Comparison of ENCODE assay signal across 7 mouse cellular contexts in the genomic region with DNA sequence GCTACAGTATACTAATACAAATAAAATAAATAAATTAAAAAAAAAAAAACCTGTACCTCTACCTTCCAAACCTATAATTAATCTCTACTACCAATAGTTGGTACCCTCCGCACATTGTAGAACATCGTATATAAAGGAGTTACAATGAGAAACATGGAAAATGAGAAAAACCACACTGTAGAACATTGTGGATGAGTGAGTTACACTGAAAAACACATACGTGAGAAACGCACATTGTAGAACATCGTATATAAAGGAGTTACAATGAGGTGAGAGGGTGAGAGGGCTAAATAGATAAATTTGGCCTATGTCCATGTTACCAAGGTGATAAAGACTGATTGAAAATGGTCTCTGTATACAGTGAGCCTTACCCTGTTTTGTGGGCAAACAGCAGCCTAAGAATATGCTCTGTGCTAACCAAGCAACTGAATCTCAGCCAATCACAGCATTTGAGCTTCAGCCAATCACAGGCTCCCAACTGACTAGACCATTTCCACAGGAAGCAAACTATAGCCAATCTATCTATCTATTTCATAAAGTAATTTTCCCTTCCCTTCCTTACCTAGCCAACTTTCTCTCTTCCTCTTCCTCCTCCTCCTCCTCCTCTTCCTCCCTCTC. TPM values are rescaled to one million over a fixed set of nuclear protein-coding genes. Genes with fewer than 3 reads are reported as not detected.
A peak's percentile ranks its signal among the peaks of the same experiment; 100 is the strongest.
DNase-seq lines count a peak whose midpoint lies in the region; ATAC-seq and TF ChIP-seq lines count a peak whose summit lies in the region.

No protein-coding gene starts in this region.

- no peak for TF ChIP-seq EP300 in lung, postnatal 0 days (IDR thresholded peaks at IDR 0.05)

- no peaks in the 10 kb centered on the region for H3K27me3 ChIP-seq in lung, postnatal 0 days (replicated peaks; ENCODE audit: insufficient read depth, low read length)
- peaks cover 7% of the 10 kb centered on the region; the same call in 1 of the 2 replicates for H3K27me3 ChIP-seq in limb, embryonic 12.5 days
- H3K27me3 ChIP-seq in stomach, embryonic 14.5 days (ENCODE audit: control insufficient read depth, insufficient read depth, low read length): no peaks in the 10 kb centered on the region

- H3K4me2 ChIP-seq in lung, postnatal 0 days (replicated peaks; ENCODE audit: low read depth, low read length): no peak overlapping the region
- no peak overlapping the region for H3K4me2 ChIP-seq in limb, embryonic 12.5 days
- no peak overlapping the region for H3K4me2 ChIP-seq in stomach, embryonic 14.5 days (replicated peaks; ENCODE audit: low read depth, low read length)

- 75% methylated on average over 5 of the region's 5 CpGs for WGBS in lung, postnatal 0 days
- WGBS in limb, embryonic 12.5 days: 77% methylated on average over 5 of the region's 5 CpGs
- WGBS in stomach, embryonic 14.5 days: 81% methylated on average over 5 of the region's 5 CpGs

- ATAC-seq in lung, postnatal 0 days: peak; percentile 62
- 0 out of 2 replicates have a peak, but pooled peaks have one; percentile 74 for ATAC-seq in erythroblast, adult 5-6 weeks (replicated peaks; ENCODE audit: low FRiP score, poor library complexity, severe bottlenecking)
- peak; percentile 68; the same call in 1 of the 2 replicates for ATAC-seq in limb, embryonic 12.5 days (ENCODE audit: insufficient number of reproducible peaks, insufficient read depth, low FRiP score, low TSS enrichment, low read depth)
- peak; percentile 56; the same call in 1 of the 2 replicates for ATAC-seq in stomach, embryonic 14.5 days (ENCODE audit: insufficient number of reproducible peaks, insufficient read depth, low FRiP score, low read depth)

- no peak for DNase-seq in lung, postnatal 0 days (ENCODE audit: low spot score)
- no peak for DNase-seq in lung, postnatal 25 days (ENCODE audit: low spot score)
- no peak for DNase-seq in kidney, postnatal 36 days
- DNase-seq in Muller cell, postnatal 12 days (ENCODE audit: inconsistent ontology term): no peak

- H3K4me1 ChIP-seq in lung, postnatal 0 days (ENCODE audit: insufficient read depth, low read depth, low read length): no peaks in the 10 kb centered on the region
- H3K4me1 ChIP-seq in limb, embryonic 12.5 days (replicated peaks): no peaks in the 10 kb centered on the region
- H3K4me1 ChIP-seq in stomach, embryonic 14.5 days (ENCODE audit: control insufficient read depth, insufficient read depth, low read length): no peaks in the 10 kb centered on the region

- TF ChIP-seq CTCF in lung, postnatal 0 days (IDR thresholded peaks at IDR 0.05): no peak

- no peaks in the 10 kb centered on the region for H3K9me3 ChIP-seq in lung, postnatal 0 days (ENCODE audit: low read length)
- H3K9me3 ChIP-seq in limb, embryonic 12.5 days: no peaks in the 10 kb centered on the region
- H3K9me3 ChIP-seq in stomach, embryonic 14.5 days (ENCODE audit: control insufficient read depth, low read depth, low read length): no peaks in the 10 kb centered on the region

- no peak overlapping the region for H3K4me3 ChIP-seq in lung, postnatal 0 days (ENCODE audit: low read depth, low read length)
- H3K4me3 ChIP-seq in limb, embryonic 12.5 days (replicated peaks): no peak overlapping the region
- H3K4me3 ChIP-seq in stomach, embryonic 14.5 days (ENCODE audit: low read depth, low read length): no peak overlapping the region

- no peak overlapping the region for H3K27ac ChIP-seq in lung, postnatal 0 days (ENCODE audit: low read length)
- no peak overlapping the region for H3K27ac ChIP-seq in limb, embryonic 12.5 days
- no peak overlapping the region for H3K27ac ChIP-seq in stomach, embryonic 14.5 days (ENCODE audit: low read length)

- no peaks in the 10 kb centered on the region for H3K36me3 ChIP-seq in lung, postnatal 0 days (ENCODE audit: insufficient read depth, low read length)
- no peaks in the 10 kb centered on the region for H3K36me3 ChIP-seq in limb, embryonic 12.5 days
- no peaks in the 10 kb centered on the region for H3K36me3 ChIP-seq in stomach, embryonic 14.5 days (ENCODE audit: control insufficient read depth, insufficient read depth, low read length)

- no peak overlapping the region for H3K9ac ChIP-seq in lung, postnatal 0 days (replicated peaks; ENCODE audit: low read depth)
- no peak overlapping the region for H3K9ac ChIP-seq in limb, embryonic 12.5 days (replicated peaks)
- no peak overlapping the region for H3K9ac ChIP-seq in stomach, embryonic 14.5 days (replicated peaks; ENCODE audit: low read depth, low read length)

RNA-seq across cellular contexts. Expression of a gene that starts 23.0 kb away (rescaled TPM):
- 0.06 and 0.12 TPM in 2 replicates for polyA plus RNA-seq in lung, postnatal 0 days (2015; fragmentation: Nextera tagmentation; extraction: Ambion mirVana)
- not detected in 2 replicates for total RNA-seq in erythroblast, adult 5-6 weeks (2015; ENCODE audit: low replicate concordance)
- total RNA-seq in erythroblast, adult 5-6 weeks (2017; ENCODE audit: low replicate concordance): not detected in 2 replicates
- polyA plus RNA-seq in limb, embryonic 12.5 days (2016; fragmentation: Nextera tagmentation; extraction: Ambion mirVana): not detected in 2 replicates
- 0.35 TPM in 1 of 2 replicates, not detected in the other for polyA plus RNA-seq in stomach, embryonic 14.5 days (2014; fragmentation: Nextera tagmentation; extraction: Ambion mirVana)

RNA-seq across cellular contexts. Expression of a gene that starts 28.8 kb away (rescaled TPM):
- 0.08 and 0.10 TPM in 2 replicates for polyA plus RNA-seq in lung, postnatal 0 days (2015; fragmentation: Nextera tagmentation; extraction: Ambion mirVana)
- not detected in 2 replicates for total RNA-seq in erythroblast, adult 5-6 weeks (2015; ENCODE audit: low replicate concordance)
- total RNA-seq in erythroblast, adult 5-6 weeks (2017; ENCODE audit: low replicate concordance): not detected in 2 replicates
- polyA plus RNA-seq in limb, embryonic 12.5 days (2016; fragmentation: Nextera tagmentation; extraction: Ambion mirVana): not detected in 2 replicates
- polyA plus RNA-seq in stomach, embryonic 14.5 days (2014; fragmentation: Nextera tagmentation; extraction: Ambion mirVana): not detected in 2 replicates

RNA-seq across cellular contexts. Expression of a gene that starts 55.2 kb away (rescaled TPM):
- polyA plus RNA-seq in lung, postnatal 0 days (2015; fragmentation: Nextera tagmentation; extraction: Ambion mirVana): 1.0 and 1.2 TPM in 2 replicates
- total RNA-seq in erythroblast, adult 5-6 weeks (2015; ENCODE audit: low replicate concordance): not detected in 2 replicates
- total RNA-seq in erythroblast, adult 5-6 weeks (2017; ENCODE audit: low replicate concordance): not detected in 2 replicates
- not detected in 2 replicates for polyA plus RNA-seq in limb, embryonic 12.5 days (2016; fragmentation: Nextera tagmentation; extraction: Ambion mirVana)
- polyA plus RNA-seq in stomach, embryonic 14.5 days (2014; fragmentation: Nextera tagmentation; extraction: Ambion mirVana): 0.80 TPM in 1 of 2 replicates, not detected in the other
